Mouse (Mus musculus): ENCODE measurements around the gene Zfp800. TPM values are rescaled to one million over a fixed set of nuclear protein-coding genes. Genes with fewer than 3 reads are reported as not detected.

Gene Zfp800
- polyA plus RNA-seq, 1 experiment from 2014 or later = 17.8 TPM

GRCm38 (mm10) chr6:28279886-28280285, 117.9 kb downstream of the Zfp800 start:
- Histone ChIP-seq H3K27ac (replicated peaks) (no peak overlapping the region), H3K9me3 (no peaks in the 10 kb centered on the region; the same call in 1 of the 2 replicates), H3K36me3 (replicated peaks) (no peaks in the 10 kb centered on the region), H3K4me1 (no peaks in the 10 kb centered on the region), H3K4me3 (no peak overlapping the region), H3K27me3 (replicated peaks; ENCODE audit: low read depth, poor library complexity, severe bottlenecking) (no peaks in the 10 kb centered on the region)
- no peak for DNase-seq (ENCODE audit: low spot score)
- WGBS = 62% methylated on average over 2 of the region's 2 CpGs

GRCm38 (mm10) chr6:28262198-28262621, 135.6 kb downstream of the Zfp800 start:
- H3K27me3 ChIP-seq (replicated peaks; ENCODE audit: low read depth, poor library complexity, severe bottlenecking) = peaks cover 10% of the 10 kb centered on the region
- DNase-seq (ENCODE audit: low spot score) = no peak
- H3K27ac ChIP-seq (replicated peaks) = peak overlapping the region; percentile 84
- peak overlapping the region; percentile 79 for H3K4me3 ChIP-seq
- H3K36me3 ChIP-seq (replicated peaks) = peaks cover 13% of the 10 kb centered on the region
- no peaks in the 10 kb centered on the region for H3K9me3 ChIP-seq
- WGBS = under 1% methylated on average over 29 of the region's 29 CpGs
- H3K4me1 ChIP-seq = peaks cover 10% of the 10 kb centered on the region

- Histone ChIP-seq H3K4me1 (peaks cover 10% of the 10 kb centered on the region), H3K9me3 (no peaks in the 10 kb centered on the region), H3K27ac (replicated peaks) (peak overlapping the region; percentile 84), H3K36me3 (replicated peaks) (peaks cover 17% of the 10 kb centered on the region), H3K4me3 (peak overlapping the region; percentile 79), H3K27me3 (replicated peaks; ENCODE audit: low read depth, poor library complexity, severe bottlenecking) (peaks cover 9% of the 10 kb centered on the region)
- WGBS = under 1% methylated on average over 131 of the region's 131 CpGs
- DNase-seq (ENCODE audit: low spot score) = peak; percentile 92
Observed at GRCm38 (mm10) chr6:28261307-28262197, 136.3 kb downstream of the Zfp800 start.

GRCm38 (mm10) chr6:28260425-28261191, 137.2 kb downstream of the Zfp800 start:
- Histone ChIP-seq H3K4me3 (peak overlapping the region; percentile 79), H3K4me1 (peaks cover 10% of the 10 kb centered on the region), H3K36me3 (replicated peaks) (peaks cover 23% of the 10 kb centered on the region), H3K9me3 (no peaks in the 10 kb centered on the region), H3K27me3 (replicated peaks; ENCODE audit: low read depth, poor library complexity, severe bottlenecking) (peaks cover 9% of the 10 kb centered on the region), H3K27ac (replicated peaks) (peak overlapping the region; percentile 84)
- WGBS = 1% methylated on average over 64 of the region's 64 CpGs
- DNase-seq (ENCODE audit: low spot score) = peak; percentile 67

- WGBS = 88% methylated on average over 5 of the region's 5 CpGs
- H3K27ac ChIP-seq (replicated peaks) = no peak overlapping the region
- H3K4me3 ChIP-seq = no peak overlapping the region
- H3K9me3 ChIP-seq = no peaks in the 10 kb centered on the region
- DNase-seq (ENCODE audit: low spot score) = no peak
- peaks cover 31% of the 10 kb centered on the region for H3K36me3 ChIP-seq (replicated peaks)
- H3K4me1 ChIP-seq = peaks cover 10% of the 10 kb centered on the region
- peaks cover 9% of the 10 kb centered on the region for H3K27me3 ChIP-seq (replicated peaks; ENCODE audit: low read depth, poor library complexity, severe bottlenecking)
Observed at GRCm38 (mm10) chr6:28259750-28260149, 138.1 kb downstream of the Zfp800 start.

GRCm38 (mm10) chr6:28258440-28258839, 139.4 kb downstream of the Zfp800 start:
- Histone ChIP-seq H3K27me3 (replicated peaks; ENCODE audit: low read depth, poor library complexity, severe bottlenecking) (peaks cover 9% of the 10 kb centered on the region), H3K27ac (replicated peaks) (no peak overlapping the region), H3K36me3 (replicated peaks) (peaks cover 41% of the 10 kb centered on the region), H3K9me3 (no peaks in the 10 kb centered on the region), H3K4me3 (no peak overlapping the region), H3K4me1 (peaks cover 10% of the 10 kb centered on the region)
- WGBS = 57% methylated on average over 1 of the region's 1 CpGs
- DNase-seq (ENCODE audit: low spot score) = no peak

- DNase-seq (ENCODE audit: low spot score) = no peak
- H3K36me3 ChIP-seq (replicated peaks) = peaks cover 45% of the 10 kb centered on the region
- peaks cover 2% of the 10 kb centered on the region; the same call in 1 of the 2 replicates for H3K27me3 ChIP-seq (replicated peaks; ENCODE audit: low read depth, poor library complexity, severe bottlenecking)
- 86% methylated on average over 1 of the region's 1 CpGs for WGBS
- H3K4me3 ChIP-seq = no peak overlapping the region
- H3K9me3 ChIP-seq = no peaks in the 10 kb centered on the region
- H3K27ac ChIP-seq (replicated peaks) = no peak overlapping the region
- H3K4me1 ChIP-seq = peaks cover 10% of the 10 kb centered on the region
Observed at GRCm38 (mm10) chr6:28257772-28258171, 140.0 kb downstream of the Zfp800 start.

GRCm38 (mm10) chr6:28252790-28253189, 145.0 kb downstream of the Zfp800 start:
- Histone ChIP-seq H3K9me3 (no peaks in the 10 kb centered on the region), H3K27ac (replicated peaks) (no peak overlapping the region), H3K4me3 (no peak overlapping the region), H3K36me3 (replicated peaks) (peaks cover 51% of the 10 kb centered on the region), H3K27me3 (replicated peaks; ENCODE audit: low read depth, poor library complexity, severe bottlenecking) (no peaks in the 10 kb centered on the region), H3K4me1 (no peaks in the 10 kb centered on the region)
- DNase-seq (ENCODE audit: low spot score) = no peak

GRCm38 (mm10) chr6:28248211-28248610, 149.6 kb downstream of the Zfp800 start:
- WGBS = 83% methylated on average over 2 of the region's 2 CpGs
- H3K4me3 ChIP-seq = no peak overlapping the region

GRCm38 (mm10) chr6:28232618-28233361, 165.0 kb downstream of the Zfp800 start:
- Histone ChIP-seq H3K27ac (replicated peaks) (no peak overlapping the region), H3K36me3 (replicated peaks) (peaks cover 21% of the 10 kb centered on the region), H3K9me3 (no peaks in the 10 kb centered on the region), H3K27me3 (replicated peaks; ENCODE audit: low read depth, poor library complexity, severe bottlenecking) (no peaks in the 10 kb centered on the region), H3K4me1 (no peaks in the 10 kb centered on the region), H3K4me3 (no peak overlapping the region)
- WGBS = 92% methylated on average over 7 of the region's 7 CpGs
- DNase-seq (ENCODE audit: low spot score) = no peak

More at GRCm38 (mm10) chr6:28248211-28248610, 149.6 kb downstream of the Zfp800 start:
- no peak for DNase-seq (ENCODE audit: low spot score)
- Histone ChIP-seq H3K36me3 (replicated peaks) (peaks cover 33% of the 10 kb centered on the region), H3K27me3 (replicated peaks; ENCODE audit: low read depth, poor library complexity, severe bottlenecking) (no peaks in the 10 kb centered on the region), H3K9me3 (no peaks in the 10 kb centered on the region), H3K4me1 (no peaks in the 10 kb centered on the region), H3K27ac (replicated peaks) (no peak overlapping the region)

- Histone ChIP-seq H3K27ac (replicated peaks) (no peak overlapping the region), H3K36me3 (replicated peaks) (peaks cover 21% of the 10 kb centered on the region), H3K4me1 (no peaks in the 10 kb centered on the region), H3K27me3 (replicated peaks; ENCODE audit: low read depth, poor library complexity, severe bottlenecking) (no peaks in the 10 kb centered on the region), H3K9me3 (no peaks in the 10 kb centered on the region), H3K4me3 (no peak overlapping the region)
- no peak for DNase-seq (ENCODE audit: low spot score)
- WGBS = 84% methylated on average over 3 of the region's 3 CpGs
Observed at GRCm38 (mm10) chr6:28228085-28228484, 169.7 kb downstream of the Zfp800 start.

GRCm38 (mm10) chr6:28221017-28221416, 176.8 kb downstream of the Zfp800 start:
- no peaks in the 10 kb centered on the region for H3K36me3 ChIP-seq (replicated peaks)
- no peak overlapping the region for H3K4me3 ChIP-seq
- no peaks in the 10 kb centered on the region for H3K27me3 ChIP-seq (replicated peaks; ENCODE audit: low read depth, poor library complexity, severe bottlenecking)
- no peaks in the 10 kb centered on the region for H3K9me3 ChIP-seq
- no peak overlapping the region for H3K27ac ChIP-seq (replicated peaks)
- no peak for DNase-seq (ENCODE audit: low spot score)
- no peaks in the 10 kb centered on the region for H3K4me1 ChIP-seq
- 88% methylated on average over 4 of the region's 4 CpGs for WGBS

Measured in embryonic facial prominence, embryonic 10.5 days (tissue).